Mouse (Mus musculus): ENCODE data around the gene Hp.

- TF ChIP-seq EP300 (IDR thresholded peaks at IDR 0.05; ENCODE audit: low read depth): peak; percentile 73
- peak; percentile 30; the same call in 1 of the 2 replicates for TF ChIP-seq CTCF (IDR thresholded peaks at IDR 0.05; ENCODE audit: low read depth)
Measured at GRCm38 (mm10) chr8:109608271-109609152, 29.5 kb upstream of the Hp start, which contains the start of gene Dhodh.
